Mouse (Mus musculus) stomach, embryonic 14.5 days (tissue): ENCODE results near the gene Myo9b. TPM values are rescaled to one million over a fixed set of nuclear protein-coding genes. Genes with fewer than 3 reads are reported as not detected.

ENCODE experiments used
- ATAC-seq: fragments of 200-750 bp; cut with Nextera tagmentation; 2 replicates; pipeline ENCODE4 v1.8.0; 2017; ENCODE audit warnings: low read depth, moderate TSS enrichment; ENCODE audit not compliant: insufficient number of reproducible peaks, insufficient read depth, low FRiP score
- H3K27ac ChIP-seq: fragments of 300-500 bp; sonication (generic); 2 replicates; pipeline ENCODE4 v1.5.1; 2014; ENCODE audit warnings: mild to moderate bottlenecking, low read length, moderate library complexity, mixed read lengths
- H3K27me3 ChIP-seq: fragments of 300-500 bp; sonication (generic); 2 replicates; pipeline ENCODE4 v1.6.1; 2014; ENCODE audit warnings: low read length, control low read depth, mixed read lengths; ENCODE audit not compliant: control insufficient read depth, insufficient read depth
- H3K36me3 ChIP-seq: fragments of 300-500 bp; sonication (generic); 2 replicates; pipeline ENCODE4 v1.6.1; 2014; ENCODE audit warnings: mild to moderate bottlenecking, control low read depth, low read length, moderate library complexity, mixed read lengths; ENCODE audit not compliant: control insufficient read depth, insufficient read depth
- H3K4me1 ChIP-seq: fragments of 300-500 bp; sonication (generic); 2 replicates; pipeline ENCODE4 v1.6.1; 2014; ENCODE audit warnings: low read length, control low read depth, mixed read lengths; ENCODE audit not compliant: control insufficient read depth, insufficient read depth
- H3K4me2 ChIP-seq: fragments of 300-500 bp; sonication (generic); replicated peaks from 2 replicates; pipeline ENCODE4 v1.6.1; 2014; ENCODE audit warnings: low read depth, low read length, control low read depth
- H3K4me3 ChIP-seq: fragments of 300-500 bp; sonication (generic); 2 replicates; pipeline ENCODE4 v1.5.1; 2014; ENCODE audit warnings: low read depth, low read length, control low read depth
- H3K9ac ChIP-seq: fragments of 300-500 bp; sonication (generic); replicated peaks from 2 replicates; pipeline ENCODE4 v1.6.1; 2014; ENCODE audit warnings: low read depth, mild to moderate bottlenecking, control low read depth, low read length, moderate library complexity, mixed read lengths
- H3K9me3 ChIP-seq: fragments of 300-500 bp; sonication (generic); 2 replicates; pipeline ENCODE4 v1.6.1; 2016; ENCODE audit warnings: low read depth, low read length, control low read depth; ENCODE audit not compliant: control insufficient read depth
- WGBS: fragments of 180-500 bp; shearing (Covaris S2); extraction: QIAGEN DNeasy Blood & Tissue Kit; methylation state at CpG from one replicate; pipeline ENCODE4 v1.1.7; 2014; 5-methylcytosine and 5-hydroxymethylcytosine counted together
- polyA plus RNA-seq: library from polyadenylated mRNA; unstranded; fragments of >200 nt; fragmentation: Nextera tagmentation; extraction: Ambion mirVana; gene quantifications from 2 replicates; pipeline ENCODE4 v1.2.1, GENCODE M21; 2014

Gene Myo9b
- polyA plus RNA-seq, 1 experiment from 2014 or later: 22.5 TPM

- H3K9ac ChIP-seq: peak overlapping the region; percentile 88
- H3K27me3 ChIP-seq: no peaks in the 10 kb centered on the region
- peak overlapping the region; percentile 89 for H3K4me2 ChIP-seq
- no peaks in the 10 kb centered on the region for H3K9me3 ChIP-seq
- peak overlapping the region; percentile 95 for H3K27ac ChIP-seq
- peaks cover 46% of the 10 kb centered on the region for H3K4me1 ChIP-seq
- ATAC-seq: no peak
- H3K36me3 ChIP-seq: peaks cover 13% of the 10 kb centered on the region
- WGBS: 1% methylated on average over 71 of the region's 72 CpGs
- H3K4me3 ChIP-seq: peak overlapping the region; percentile 96
Observed at GRCm38 (mm10) chr8:71380178-71381171, 108.0 kb downstream of the Myo9b start.

DNA sequence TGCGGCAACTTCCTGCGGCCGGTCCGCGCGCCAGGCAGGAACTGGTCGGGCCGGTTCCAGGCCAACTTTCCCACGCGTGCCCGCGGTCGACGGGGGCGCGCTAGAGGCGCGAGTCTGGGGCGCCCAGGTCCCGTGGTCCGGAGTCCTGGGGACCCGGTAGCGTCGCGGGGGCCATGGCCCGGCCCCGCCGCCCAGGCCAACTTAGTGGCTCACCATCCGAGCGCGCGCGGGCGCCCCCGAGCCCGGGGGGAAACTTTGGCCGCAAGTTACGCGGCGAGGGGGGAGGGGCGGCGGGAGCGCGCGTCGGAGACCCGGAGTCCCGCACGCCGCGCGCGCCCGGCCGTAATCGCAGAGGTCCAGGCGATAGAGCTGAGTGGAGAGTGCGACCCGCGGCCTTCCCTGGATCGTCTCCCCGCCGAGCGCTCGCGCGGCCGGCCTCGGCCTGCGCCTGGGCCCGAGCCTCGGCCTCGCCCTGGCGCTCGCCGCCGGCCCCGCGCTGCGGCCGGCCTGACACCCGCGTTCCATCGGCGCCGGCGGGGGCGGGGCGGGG lies 109.0 kb downstream of the Myo9b start, which contains the start of gene Nr2f6:
Gene Nr2f6 (minus strand): TSS at position 540 of the 550 bp plus-strand sequence.
- Histone ChIP-seq H3K4me3 (peak within 1 kb of the TSS; percentile 96), H3K4me1 (peaks cover 36% of the 10 kb centered on the region), H3K9me3 (no peaks in the 10 kb centered on the region), H3K27me3 (no peaks in the 10 kb centered on the region), H3K27ac (peak within 1 kb of the TSS; percentile 95), H3K36me3 (peaks cover 8% of the 10 kb centered on the region; the same call in 1 of the 2 replicates), H3K4me2 (peak within 1 kb of the TSS; percentile 89), H3K9ac (peak within 1 kb of the TSS; percentile 88)
- under 1% methylated on average over 60 of the region's 89 CpGs for WGBS
- 0 out of 2 replicates have a peak, but pooled peaks have one; percentile 17 for ATAC-seq

DNA sequence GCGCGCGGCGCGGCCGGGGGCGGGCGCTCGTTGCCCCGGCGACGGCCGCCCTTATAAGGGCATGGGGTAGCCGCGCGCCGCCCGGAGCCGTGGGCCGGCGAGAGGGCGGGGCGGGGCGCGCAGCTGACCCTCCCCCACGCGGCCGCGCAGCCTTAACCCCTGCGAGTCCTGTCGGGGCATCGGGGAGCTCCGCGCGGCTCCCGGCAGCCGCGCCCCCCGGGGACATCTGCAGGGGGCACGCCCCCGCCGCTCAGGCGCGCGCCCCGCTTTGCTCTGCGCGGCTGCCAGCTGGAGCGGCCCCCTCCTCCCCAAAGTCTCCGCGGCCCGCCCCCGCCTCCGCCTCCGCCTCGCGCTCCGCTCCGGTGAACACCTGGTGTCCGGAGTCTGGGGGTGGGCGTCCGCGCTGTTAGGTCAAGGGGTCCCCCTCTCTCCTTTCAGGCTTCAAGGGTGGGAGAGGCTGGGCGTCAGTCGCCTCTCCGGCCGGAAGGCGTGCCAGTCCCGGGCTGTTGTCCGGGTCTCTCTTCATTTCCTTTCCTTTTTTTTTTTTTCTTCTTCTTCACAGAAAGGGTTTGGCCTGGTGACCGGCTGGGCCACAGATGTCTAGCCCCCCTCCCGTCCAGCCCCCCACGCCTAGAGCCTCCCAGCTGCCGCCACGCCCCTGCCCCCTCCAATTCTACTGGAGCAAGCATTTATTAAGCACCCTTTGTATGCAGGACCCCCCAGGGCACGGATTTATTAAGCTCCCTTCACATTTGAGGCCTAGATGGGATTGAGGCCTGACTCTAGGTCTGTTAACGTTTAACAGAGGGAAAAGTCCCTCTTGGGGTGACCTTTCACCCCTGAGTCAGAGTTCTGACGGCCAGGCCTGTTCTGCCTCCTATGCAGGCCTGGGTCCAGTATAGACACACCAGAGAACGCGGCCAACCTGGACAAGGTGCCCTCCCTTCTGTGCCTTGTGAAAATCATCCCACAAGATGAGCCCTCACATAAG lies 109.8 kb downstream of the Myo9b start:
- H3K4me3 ChIP-seq: peak overlapping the region; percentile 96
- peaks cover 5% of the 10 kb centered on the region; the same call in 1 of the 2 replicates for H3K36me3 ChIP-seq
- H3K9me3 ChIP-seq: no peaks in the 10 kb centered on the region
- WGBS: 2% methylated on average over 63 of the region's 80 CpGs
- peak overlapping the region; percentile 88 for H3K9ac ChIP-seq
- H3K4me1 ChIP-seq: peaks cover 32% of the 10 kb centered on the region
- no peaks in the 10 kb centered on the region for H3K27me3 ChIP-seq
- peak; percentile 88 for ATAC-seq
- peak overlapping the region; percentile 94 for H3K27ac ChIP-seq
- H3K4me2 ChIP-seq: peak overlapping the region; percentile 89

GRCm38 (mm10) chr8:71383396-71383795 lies 110.9 kb downstream of the Myo9b start:
- ATAC-seq: no peak
- Histone ChIP-seq H3K27ac (peak overlapping the region; percentile 94; the same call in 1 of the 2 replicates), H3K4me2 (no peak overlapping the region), H3K4me1 (peaks cover 32% of the 10 kb centered on the region), H3K36me3 (no peaks in the 10 kb centered on the region; the same call in 1 of the 2 replicates), H3K9me3 (no peaks in the 10 kb centered on the region), H3K9ac (no peak overlapping the region), H3K27me3 (no peaks in the 10 kb centered on the region), H3K4me3 (no peak overlapping the region)
- WGBS: 28% methylated on average over 12 of the region's 12 CpGs

DNA sequence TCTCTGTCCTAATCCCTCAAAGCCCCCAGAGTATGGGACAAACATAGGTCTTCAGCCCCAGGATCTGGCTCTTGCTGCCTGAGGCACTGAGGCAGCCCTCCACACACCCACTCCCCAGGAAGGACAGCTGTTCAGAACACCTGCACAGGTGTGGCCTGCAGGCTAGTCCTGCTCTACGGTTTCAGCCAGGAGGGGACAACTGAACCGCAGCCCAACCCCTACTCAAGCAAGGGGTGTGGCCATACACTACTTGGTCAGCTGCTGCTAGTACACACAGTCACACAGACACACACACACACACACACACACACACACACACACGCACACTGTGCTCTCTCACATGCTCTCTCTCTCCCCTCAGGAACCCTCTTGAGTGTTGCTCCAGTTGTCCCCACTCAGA lies 111.3 kb downstream of the Myo9b start:
- no peaks in the 10 kb centered on the region for H3K36me3 ChIP-seq
- H3K9me3 ChIP-seq: no peaks in the 10 kb centered on the region
- WGBS: 50% methylated on average over 3 of the region's 3 CpGs
- no peaks in the 10 kb centered on the region for H3K27me3 ChIP-seq
- peak overlapping the region; percentile 94; the same call in 1 of the 2 replicates for H3K27ac ChIP-seq
- ATAC-seq: no peak
- H3K9ac ChIP-seq: no peak overlapping the region
- H3K4me2 ChIP-seq: no peak overlapping the region
- H3K4me1 ChIP-seq: peaks cover 30% of the 10 kb centered on the region
- H3K4me3 ChIP-seq: no peak overlapping the region

GRCm38 (mm10) chr8:71385212-71385835 lies 112.8 kb downstream of the Myo9b start:
- ATAC-seq: no peak
- no peak overlapping the region for H3K27ac ChIP-seq
- H3K4me1 ChIP-seq: peaks cover 15% of the 10 kb centered on the region
- no peak overlapping the region for H3K4me3 ChIP-seq
- no peaks in the 10 kb centered on the region for H3K27me3 ChIP-seq
- no peak overlapping the region for H3K4me2 ChIP-seq
- no peaks in the 10 kb centered on the region for H3K36me3 ChIP-seq
- 80% methylated on average over 12 of the region's 12 CpGs for WGBS
- H3K9me3 ChIP-seq: no peaks in the 10 kb centered on the region
- no peak overlapping the region for H3K9ac ChIP-seq

DNA sequence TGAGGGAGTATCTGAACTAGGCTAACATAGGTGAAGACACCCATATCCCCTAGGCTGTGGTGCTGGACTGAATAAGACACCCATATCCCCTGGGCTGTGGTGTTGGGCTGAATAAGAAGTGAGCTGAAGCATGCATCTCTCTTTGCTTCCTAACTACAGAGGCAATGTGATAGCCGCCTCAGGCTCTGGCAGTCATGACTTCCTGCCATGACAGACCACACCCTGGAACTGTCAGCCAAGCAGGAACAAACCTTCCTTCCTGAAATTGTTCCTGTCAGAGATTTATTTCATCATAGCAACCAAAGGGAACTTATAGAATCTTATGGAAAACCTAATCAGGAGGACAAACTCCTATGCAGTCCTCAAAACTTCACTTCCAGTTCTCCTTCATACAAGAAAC lies 115.8 kb downstream of the Myo9b start:
- Histone ChIP-seq H3K4me3 (no peak overlapping the region), H3K27me3 (no peaks in the 10 kb centered on the region), H3K4me2 (no peak overlapping the region), H3K36me3 (no peaks in the 10 kb centered on the region), H3K9me3 (no peaks in the 10 kb centered on the region), H3K9ac (no peak overlapping the region), H3K27ac (no peak overlapping the region), H3K4me1 (peaks cover 6% of the 10 kb centered on the region)
- WGBS: 59% methylated on average over 1 of the region's 1 CpGs
- no peak for ATAC-seq
